Mouse (Mus musculus): ENCODE results near the gene Htt.
"Not testable (repeated sequence)": the region's sequence is repeated elsewhere in the genome, so short reads cannot be mapped to it uniquely, and the experiment has no call there.

Htt gene

DNA sequence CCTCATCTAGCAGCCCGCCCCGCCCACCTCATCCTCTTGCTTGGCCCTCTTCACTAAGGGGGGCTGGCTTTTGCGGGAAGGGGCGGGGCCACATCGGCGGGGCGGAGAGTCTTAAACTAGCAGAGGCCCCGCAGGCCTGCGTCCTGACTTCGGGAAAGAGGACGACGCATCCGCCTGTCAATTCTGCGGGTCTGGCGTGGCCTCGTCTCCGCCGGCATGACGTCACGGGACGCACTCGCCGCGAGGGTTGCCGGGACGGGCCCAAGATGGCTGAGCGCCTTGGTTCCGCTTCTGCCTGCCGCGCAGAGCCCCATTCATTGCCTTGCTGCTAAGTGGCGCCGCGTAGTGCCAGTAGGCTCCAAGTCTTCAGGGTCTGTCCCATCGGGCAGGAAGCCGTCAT, at the start of gene Htt:
Gene Htt, plus strand, starts transcription at position 232 of the 400 bp plus-strand sequence.
- DNase-seq (ENCODE audit: low spot score in 2 of 2) = peak; percentile 95 to 96

DNA sequence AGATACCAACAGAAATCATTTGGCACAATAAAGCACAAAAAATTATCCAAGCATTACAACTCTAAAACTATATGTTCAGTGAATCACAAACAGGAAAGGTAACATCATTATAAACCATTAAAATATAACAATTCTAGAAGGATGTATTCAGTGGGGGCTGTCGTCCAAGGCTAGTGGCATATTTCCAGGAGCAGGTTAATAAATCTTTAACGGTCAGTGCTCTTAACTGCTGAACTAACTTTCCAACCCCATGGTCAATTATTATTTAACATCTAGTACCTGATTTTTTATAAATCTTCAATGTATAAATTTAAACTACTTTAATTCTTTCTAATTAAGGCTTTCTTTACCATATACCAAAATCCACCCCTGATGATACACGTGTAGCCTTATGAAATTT, 47.2 kb upstream of the Htt start:
- not testable (repeated sequence) for DNase-seq (ENCODE audit: low spot score in 2 of 2)

DNA sequence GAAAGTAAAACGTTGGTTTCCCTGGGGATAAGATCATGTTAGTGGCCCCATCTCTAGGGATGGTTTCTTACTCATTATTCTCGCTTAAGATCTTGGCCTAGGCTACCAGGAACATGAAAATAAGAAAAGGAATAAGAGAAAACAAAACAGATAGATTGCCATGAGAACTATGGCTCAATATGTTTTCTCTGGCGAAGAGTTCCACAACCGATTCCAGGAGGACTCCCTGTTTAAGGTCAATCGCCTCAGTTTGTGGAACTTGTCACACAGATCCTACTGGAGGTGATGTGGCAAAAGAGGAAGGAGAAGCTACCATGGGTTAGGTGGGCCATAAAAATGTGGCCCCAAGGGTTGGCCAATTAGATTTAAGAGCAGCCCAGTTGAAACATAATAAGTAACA, 46.7 kb upstream of the Htt start:
- DNase-seq (ENCODE audit: low spot score in 2 of 2) = no peak

GRCm38 (mm10) chr5:34729141-34729540, 32.4 kb upstream of the Htt start:
- DNase-seq (ENCODE audit: low spot score in 2 of 2) = no peak

DNA sequence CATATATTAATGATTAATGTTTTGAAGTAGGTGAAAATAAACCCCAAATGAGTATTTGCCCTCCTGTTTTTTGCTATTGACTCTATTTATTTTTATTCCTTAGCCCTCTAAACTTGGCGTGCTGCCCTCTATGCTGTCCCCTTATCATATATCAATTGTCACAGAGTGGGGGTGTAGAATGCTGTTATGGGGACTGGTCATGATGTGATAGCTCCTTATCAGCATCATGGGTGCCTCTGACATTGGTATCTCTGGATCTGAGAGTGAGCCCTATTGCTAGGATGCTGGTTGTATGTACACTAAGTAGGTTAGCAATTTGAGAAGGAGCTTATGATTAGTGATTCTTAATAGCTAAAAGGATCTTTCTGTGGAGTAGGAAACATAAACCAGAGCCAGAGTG, 31.3 kb upstream of the Htt start:
- DNase-seq (ENCODE audit: low spot score in 2 of 2) = no peak

DNA sequence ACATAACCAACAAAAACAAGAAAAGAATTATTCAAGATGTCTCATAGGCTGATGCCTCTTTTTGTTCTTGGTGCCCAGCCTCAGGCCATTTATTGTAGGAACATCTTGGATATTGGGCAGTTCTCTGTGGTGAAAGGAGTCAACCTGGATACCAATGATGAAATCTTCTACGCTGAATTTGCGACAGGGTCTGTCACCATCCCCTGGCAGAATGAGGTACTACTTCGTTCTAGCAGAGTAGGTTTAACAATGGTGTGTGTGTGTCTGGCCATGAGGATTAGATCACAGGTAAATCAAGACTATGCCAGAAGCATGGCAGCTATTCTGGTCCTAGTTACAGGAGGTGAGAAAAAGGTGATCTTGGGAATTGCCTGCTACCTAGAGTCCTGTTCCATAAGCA, 10.1 kb upstream of the Htt start:
- DNase-seq (ENCODE audit: low spot score in 2 of 2) = no peak

DNA sequence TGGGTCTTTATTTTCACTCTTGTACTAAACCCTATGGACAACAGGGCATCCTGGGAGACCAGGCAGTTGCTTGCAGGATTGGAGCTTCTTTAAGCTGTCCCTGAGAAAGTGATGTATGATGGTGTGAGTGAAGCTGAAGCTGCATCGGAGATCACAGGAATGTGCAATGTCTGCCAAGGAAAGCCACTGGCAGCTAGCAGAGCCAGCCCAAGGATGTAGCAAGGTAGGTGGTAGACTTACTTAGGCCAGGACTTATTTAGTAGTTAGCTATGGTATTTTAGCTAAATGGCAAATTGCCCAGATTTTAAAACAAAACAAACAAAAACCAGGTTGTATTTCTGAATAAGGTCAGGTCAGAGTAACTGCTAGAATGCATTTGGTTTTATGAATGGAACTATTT, 2.8 kb upstream of the Htt start:
- DNase-seq (ENCODE audit: low spot score in 2 of 2) = no peak

- DNase-seq (ENCODE audit: low spot score in 2 of 2) = no peak
These were observed 561 bp upstream of the Htt start for GRCm38 (mm10) chr5:34760850-34761508.

- peak in 1 of 2 experiments; percentile 36 for DNase-seq (ENCODE audit: low spot score in 2 of 2)
These were observed 533 bp downstream of the Htt start for GRCm38 (mm10) chr5:34761934-34762611.

DNA sequence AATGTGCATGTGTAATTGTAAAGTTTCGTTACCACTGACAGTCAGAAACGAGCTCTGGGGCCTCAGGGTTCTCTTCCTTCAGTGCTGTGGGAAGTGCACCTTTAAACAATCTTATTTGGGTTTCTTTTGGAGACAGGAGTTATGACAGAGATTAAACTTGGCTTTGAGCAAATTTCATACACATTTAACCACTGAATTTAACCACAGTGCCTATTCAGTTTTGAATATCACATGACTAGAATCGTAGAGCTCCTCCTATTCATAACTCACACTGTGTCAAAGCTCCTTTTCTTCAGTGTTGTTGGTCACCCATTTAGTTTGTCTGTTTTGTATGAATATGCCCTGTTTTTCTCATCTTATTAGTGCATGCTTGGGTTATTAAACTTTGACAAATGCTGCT, 10.3 kb downstream of the Htt start:
- DNase-seq (ENCODE audit: low spot score in 2 of 2) = no peak

GRCm38 (mm10) chr5:34772696-34773245, 11.2 kb downstream of the Htt start:
- DNase-seq (ENCODE audit: low spot score in 2 of 2) = no peak

DNA sequence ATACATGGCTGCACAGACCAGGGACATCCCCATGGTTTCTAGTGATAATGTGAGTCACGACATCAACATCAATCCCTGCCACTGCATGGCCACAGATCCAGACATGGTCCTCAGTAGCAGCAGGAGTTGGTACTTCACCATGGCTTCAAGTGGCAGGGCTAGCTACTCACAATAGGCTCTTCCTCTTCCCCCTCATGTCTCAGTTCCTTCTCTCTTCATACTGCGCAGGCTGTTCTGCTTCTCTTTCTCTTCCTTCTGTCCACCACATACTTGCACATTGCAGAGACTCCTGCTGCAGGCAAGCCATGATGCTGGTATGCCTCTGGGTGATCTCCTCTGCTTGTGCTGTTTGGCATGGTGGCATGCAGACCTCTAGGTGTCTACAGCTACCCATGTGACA, 11.9 kb downstream of the Htt start:
- DNase-seq (ENCODE audit: low spot score in 2 of 2) = no peak

- no peak for DNase-seq (ENCODE audit: low spot score in 2 of 2)
These were observed 23.5 kb downstream of the Htt start for GRCm38 (mm10) chr5:34785027-34785426.

DNA sequence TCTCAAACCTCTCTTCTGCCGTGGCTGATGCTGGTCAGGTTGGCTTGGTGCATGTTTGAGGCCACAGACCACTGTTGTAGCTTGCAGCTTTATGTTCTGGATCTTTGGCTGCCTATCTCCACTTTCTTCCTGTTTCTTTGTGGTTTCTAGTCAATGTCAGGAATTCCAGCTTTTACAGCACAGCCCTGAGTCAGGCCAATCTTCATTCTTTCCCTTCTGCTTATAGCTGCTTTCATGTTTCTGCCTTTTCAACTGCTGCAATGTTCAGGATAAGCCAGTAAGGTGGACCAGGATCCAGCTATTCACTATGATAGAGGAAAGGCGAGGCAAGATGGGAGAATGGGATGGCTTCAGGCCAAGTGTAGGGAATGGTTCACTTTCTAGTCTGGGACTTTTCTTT, 29.6 kb downstream of the Htt start:
- no peak for DNase-seq (ENCODE audit: low spot score in 2 of 2)

DNA sequence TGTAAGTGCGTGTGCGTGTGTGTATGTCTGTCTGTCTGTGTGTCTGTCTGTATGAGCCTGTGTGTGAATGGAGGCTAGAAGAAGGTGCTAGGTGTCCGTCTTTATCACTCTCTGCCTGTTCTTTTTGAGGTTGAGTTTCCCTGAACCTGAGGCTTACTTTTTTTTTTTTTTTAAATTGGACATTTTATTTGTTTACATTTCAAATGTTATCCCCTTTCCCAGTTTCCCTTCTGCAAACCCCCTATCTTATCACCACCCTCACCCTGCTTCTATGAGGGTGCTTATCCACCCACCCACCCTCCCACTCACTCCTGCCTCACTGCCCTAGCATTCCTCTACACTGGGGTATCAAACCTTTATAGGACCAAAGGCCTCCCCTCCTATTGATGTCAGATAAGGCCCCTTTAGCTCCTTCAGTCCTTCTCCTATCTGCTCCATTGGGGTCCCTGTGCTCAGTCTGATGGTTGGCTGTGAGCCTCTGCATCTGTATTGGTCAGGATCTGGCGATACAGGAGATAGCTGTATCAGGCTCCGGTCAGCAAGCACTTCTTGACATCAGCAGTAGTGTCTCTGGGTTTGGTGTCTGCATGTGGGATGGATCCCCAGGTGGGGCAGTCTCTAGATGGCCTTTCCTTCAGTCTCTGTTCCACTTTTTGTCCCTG, 38.9 kb downstream of the Htt start:
- no peak for DNase-seq (ENCODE audit: low spot score in 2 of 2)

- no peak for DNase-seq (ENCODE audit: low spot score in 2 of 2)
These were observed 44.5 kb downstream of the Htt start for GRCm38 (mm10) chr5:34806038-34806437.

DNA sequence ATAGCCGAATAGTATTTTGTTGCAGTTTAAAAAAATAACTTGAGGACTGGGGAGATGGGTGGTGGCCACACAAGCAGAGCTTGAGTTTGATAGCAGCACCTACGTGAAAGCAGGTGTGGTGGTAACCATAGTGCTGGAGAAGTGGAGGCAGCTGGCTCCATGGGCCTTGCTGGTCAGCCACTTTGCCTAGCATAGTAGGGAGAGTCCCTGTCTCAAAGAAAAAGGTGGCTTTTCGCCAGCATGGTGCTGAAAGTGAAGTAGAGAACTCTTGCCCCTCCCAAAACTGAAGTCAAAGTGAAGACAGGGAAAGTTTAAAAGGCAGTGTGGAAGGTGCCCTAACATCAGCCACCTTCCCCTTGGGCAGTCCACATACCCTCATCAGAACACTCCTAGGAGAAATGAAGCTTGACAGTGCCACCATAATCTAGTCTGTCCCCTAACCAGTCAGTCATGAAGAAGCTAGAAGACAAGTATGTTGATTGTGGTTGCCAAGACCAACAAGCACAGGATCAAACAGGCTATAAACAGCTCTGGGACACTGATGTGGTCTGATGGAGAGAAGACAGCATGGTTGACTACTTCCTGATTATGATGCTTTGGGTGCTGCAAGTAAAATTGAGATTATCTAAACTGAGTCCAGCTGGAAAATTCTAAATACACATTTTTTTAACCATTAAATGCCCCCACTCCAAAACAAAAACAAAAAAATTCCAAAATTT, 61.0 kb downstream of the Htt start:
- DNase-seq (ENCODE audit: low spot score in 2 of 2) = no peak

GRCm38 (mm10) chr5:34854079-34854478, 92.5 kb downstream of the Htt start:
- DNase-seq (ENCODE audit: low spot score in 2 of 2) = no peak

DNA sequence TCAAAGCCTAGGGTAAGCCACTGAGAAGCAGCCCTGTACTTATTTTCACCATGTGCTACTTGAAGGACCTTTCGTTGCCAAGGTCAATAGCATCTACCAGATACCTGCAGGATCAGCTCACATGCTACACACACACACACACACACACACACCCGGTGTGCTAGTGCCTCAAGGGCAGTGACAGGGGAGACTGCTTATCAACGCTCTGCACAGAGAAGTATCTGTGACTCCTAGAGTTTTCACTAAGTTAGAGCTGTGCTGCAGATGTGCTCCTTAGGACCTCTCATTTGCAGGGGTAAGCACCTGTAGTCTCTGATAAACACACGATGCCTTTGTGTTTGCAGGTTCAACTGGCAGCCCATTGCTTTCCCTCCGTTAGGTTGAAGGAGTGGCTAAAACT, 103.8 kb downstream of the Htt start:
- DNase-seq (ENCODE audit: low spot score in 2 of 2) = no peak

- DNase-seq (ENCODE audit: low spot score in 2 of 2) = not testable (repeated sequence)
These were observed 118.8 kb downstream of the Htt start for GRCm38 (mm10) chr5:34880307-34880706.

GRCm38 (mm10) chr5:34881023-34881422, 119.5 kb downstream of the Htt start:
- no peak for DNase-seq (ENCODE audit: low spot score in 2 of 2)

GRCm38 (mm10) chr5:34885250-34885649, 123.7 kb downstream of the Htt start:
- DNase-seq (ENCODE audit: low spot score in 2 of 2) = no peak
